Comparison of ENCODE assay signal across 22 mouse cellular contexts in the genomic region with DNA sequence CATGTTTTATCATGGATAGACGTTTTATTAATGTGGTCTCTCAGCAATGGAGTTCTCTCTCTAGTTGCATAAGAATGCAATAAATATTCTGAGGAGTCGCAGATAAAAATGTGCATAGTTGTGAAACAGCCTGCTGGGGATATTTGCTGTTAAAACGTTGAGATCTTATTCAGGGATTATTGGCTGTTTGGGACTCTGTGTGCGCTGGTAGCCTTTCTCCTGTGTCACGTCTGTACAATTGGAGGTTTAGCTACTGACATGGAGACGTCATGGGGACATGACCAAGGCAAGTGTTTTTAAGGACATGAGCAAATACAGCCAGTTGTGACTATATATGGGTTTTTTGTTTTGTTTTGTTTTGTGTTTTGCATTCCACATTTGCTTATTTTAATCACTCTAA. TPM values are rescaled to one million over a fixed set of nuclear protein-coding genes. Genes with fewer than 3 reads are reported as not detected.
A peak's percentile ranks its signal among the peaks of the same experiment; 100 is the strongest.
DNase-seq lines count a peak whose midpoint lies in the region; ATAC-seq and TF ChIP-seq lines count a peak whose summit lies in the region.
"Had no signal": no experiment of that assay in that cellular context is flagged by ENCODE, and none has a peak within 500 bp of the region (broad histone marks: within the 10 kb centered on the region; RNA-seq: fewer than 3 reads in every experiment).

No protein-coding gene starts in this region.

- WGBS in liver, embryonic 14.5 days (ENCODE audit: insufficient replicate concordance): 63% methylated on average over 6 of the region's 6 CpGs
- WGBS in liver, postnatal 0 days (ENCODE audit: insufficient replicate concordance): 60% methylated on average over 6 of the region's 6 CpGs

- H3K79me2 ChIP-seq in MEL (ENCODE audit: control insufficient read depth, insufficient read depth, low read length, poor library complexity): peaks cover 29% of the 10 kb centered on the region

- H3K4me1 ChIP-seq in erythroblast, embryonic 14.5 days (ENCODE audit: control insufficient read depth): peaks cover 67% of the 10 kb centered on the region
- peaks cover 0 to 2% of the 10 kb centered on the region in 2 experiments; a peak in 2 of 4 replicates for H3K4me1 ChIP-seq in liver, embryonic 14.5 days (replicated peaks; ENCODE audit: control insufficient read depth in 2 of 2, insufficient read depth in 2 of 2, low read length in 1 of 2)
- H3K4me1 ChIP-seq in liver, postnatal 0 days (ENCODE audit: insufficient read depth): peaks cover 2% of the 10 kb centered on the region; the same call in 1 of the 2 replicates
- peaks cover 15 to 28% of the 10 kb centered on the region in 2 experiments for H3K4me1 ChIP-seq in MEL (ENCODE audit: control insufficient read depth in 1 of 2, insufficient read depth in 2 of 2, low read length in 2 of 2)
- H3K4me1 ChIP-seq: limb, embryonic 10.5 days had no signal

- H3K4me3 ChIP-seq in erythroblast, embryonic 14.5 days (replicated peaks): peak overlapping the region; percentile 63
- H3K4me3 ChIP-seq in liver, embryonic 14.5 days (ENCODE audit: insufficient read depth in 1 of 2, low read depth in 2 of 2, low read length in 2 of 2): no peak overlapping the region
- H3K4me3 ChIP-seq in liver, postnatal 0 days (ENCODE audit: low read depth, low read length): no peak overlapping the region
- peak overlapping the region; percentile 11 to 96 for H3K4me3 ChIP-seq in MEL (ENCODE audit: control insufficient read depth in 1 of 2, insufficient read depth in 1 of 2, low read depth in 2 of 2, low read length in 2 of 2)
- H3K4me3 ChIP-seq: forebrain, embryonic 15.5 days; hindbrain, embryonic 15.5 days; limb, embryonic 10.5 days; lung, embryonic 15.5 days; midbrain, embryonic 12.5 days had no signal

- H3K36me3 ChIP-seq in erythroblast, embryonic 14.5 days (ENCODE audit: control insufficient read depth): peaks cover 45% of the 10 kb centered on the region
- no peaks in the 10 kb centered on the region for H3K36me3 ChIP-seq in liver, embryonic 14.5 days (replicated peaks; ENCODE audit: control insufficient read depth, insufficient read depth, low read depth)
- H3K36me3 ChIP-seq in liver, postnatal 0 days (replicated peaks; ENCODE audit: insufficient read depth, low read length): no peaks in the 10 kb centered on the region
- peaks cover under 1 to 37% of the 10 kb centered on the region in 2 experiments for H3K36me3 ChIP-seq in MEL (ENCODE audit: control insufficient read depth in 1 of 2, insufficient read depth in 2 of 2, low read length in 2 of 2)
- H3K36me3 ChIP-seq: forebrain, embryonic 15.5 days; hindbrain, embryonic 15.5 days; limb, embryonic 10.5 days; midbrain, embryonic 12.5 days had no signal

- TF ChIP-seq POLR2A in MEL (IDR thresholded peaks at IDR 0.05; ENCODE audit: control insufficient read depth in 1 of 2, insufficient read depth in 1 of 2, low read depth in 1 of 2, low read length in 2 of 2, poor library complexity in 1 of 2): peak in 1 of 2 experiments; percentile 42; a peak in 1 of 4 replicates

- H3K9ac ChIP-seq in liver, embryonic 14.5 days (replicated peaks): no peak overlapping the region
- no peak overlapping the region for H3K9ac ChIP-seq in liver, postnatal 0 days (replicated peaks)
- H3K9ac ChIP-seq in MEL (ENCODE audit: control insufficient read depth, low read depth, low read length, poor library complexity, severe bottlenecking): peak overlapping the region; percentile 78
- H3K9ac ChIP-seq: forebrain, embryonic 15.5 days; hindbrain, embryonic 15.5 days; lung, embryonic 15.5 days; midbrain, embryonic 12.5 days had no signal

- H3K27ac ChIP-seq in liver, embryonic 14.5 days: no peak overlapping the region
- H3K27ac ChIP-seq in liver, postnatal 0 days (ENCODE audit: low read depth): no peak overlapping the region
- H3K27ac ChIP-seq in MEL (ENCODE audit: control insufficient read depth, low read depth, low read length): peak overlapping the region; percentile 99
- H3K27ac ChIP-seq: forebrain, embryonic 15.5 days; hindbrain, embryonic 15.5 days; limb, embryonic 10.5 days; lung, embryonic 15.5 days; midbrain, embryonic 12.5 days had no signal

- no peak overlapping the region for H3K4me2 ChIP-seq in liver, embryonic 14.5 days (ENCODE audit: low read depth)
- no peak overlapping the region for H3K4me2 ChIP-seq in liver, postnatal 0 days (ENCODE audit: low read depth, low read length)
- H3K4me2 ChIP-seq: forebrain, embryonic 15.5 days; heart, embryonic 11.5 days; hindbrain, embryonic 15.5 days; lung, embryonic 15.5 days; midbrain, embryonic 12.5 days had no signal

- peak in 2 of 3 experiments; percentile 74 to 77 for DNase-seq in liver, embryonic 14.5 days (ENCODE audit: low read depth in 3 of 3, low spot score in 3 of 3)
- DNase-seq in liver, postnatal 0 days: no peak
- DNase-seq in MEL (ENCODE audit: low read depth, low spot score): peak; percentile 94
- peak; percentile 74 for DNase-seq in c-Kit-positive CD71-positive TER-119-positive erythroid progenitor cells, embryonic 14.5 days (ENCODE audit: low spot score)
- DNase-seq in cerebellum, postnatal 36 days: no peak
- DNase-seq: adrenal gland, adult 8-10 months; cerebellum, adult 11 months; cerebellum, adult 9-11 months; heart, adult 11 months; liver; right cerebral cortex, postnatal 14 days; thymus, adult 2 months; thymus, postnatal 4 days had no signal

- no peak for TF ChIP-seq RAD21 in MEL (IDR thresholded peaks at IDR 0.05; ENCODE audit: low read depth, low read length)

- no peak for ATAC-seq in erythroblast, adult 5-6 weeks (replicated peaks; ENCODE audit: low FRiP score, poor library complexity, severe bottlenecking)
- no peak for ATAC-seq in liver, embryonic 14.5 days (ENCODE audit: insufficient read depth)
- ATAC-seq in liver, postnatal 0 days: no peak
- ATAC-seq: CD4-positive, CD25-positive, alpha-beta regulatory T cell, adult 4 months; forebrain, embryonic 15.5 days had no signal

- H3K27me3 ChIP-seq in erythroblast, embryonic 14.5 days (ENCODE audit: control insufficient read depth): no peaks in the 10 kb centered on the region
- H3K27me3 ChIP-seq in liver, embryonic 14.5 days (ENCODE audit: control insufficient read depth, insufficient read depth, low read length): no peaks in the 10 kb centered on the region
- no peaks in the 10 kb centered on the region for H3K27me3 ChIP-seq in liver, postnatal 0 days (ENCODE audit: insufficient read depth, low read length)
- H3K27me3 ChIP-seq in MEL (ENCODE audit: control insufficient read depth in 1 of 2, insufficient read depth in 2 of 2, low read length in 2 of 2): no peaks in the 10 kb centered on the region
- H3K27me3 ChIP-seq: forebrain, embryonic 15.5 days; hindbrain, embryonic 15.5 days; lung, embryonic 15.5 days; midbrain, embryonic 12.5 days had no signal

- TF ChIP-seq CTCF in liver, embryonic 14.5 days (IDR thresholded peaks at IDR 0.05; ENCODE audit: low read depth): no peak
- no peak for TF ChIP-seq CTCF in liver, postnatal 0 days (IDR thresholded peaks at IDR 0.05; ENCODE audit: low read depth)
- TF ChIP-seq CTCF in MEL (IDR thresholded peaks at IDR 0.05 in 2 of 3, conservative IDR thresholded peaks at IDR 0.05 in 1 of 3; ENCODE audit: control insufficient read depth in 1 of 3, insufficient read depth in 1 of 3, low read depth in 2 of 3, low read length in 3 of 3, poor library complexity in 1 of 3, severe bottlenecking in 1 of 3): no peak

- no peak for TF ChIP-seq EP300 in liver, embryonic 14.5 days (IDR thresholded peaks at IDR 0.05; ENCODE audit: low read depth)
- no peak for TF ChIP-seq EP300 in liver, postnatal 0 days (IDR thresholded peaks at IDR 0.05; ENCODE audit: low read depth)
- TF ChIP-seq EP300 in MEL (IDR thresholded peaks at IDR 0.05; ENCODE audit: low read depth in 1 of 2, low read length in 2 of 2): peak; percentile 98 to 99

- H3K9me3 ChIP-seq in erythroblast, embryonic 14.5 days (ENCODE audit: control insufficient read depth, low read length): peaks cover 12% of the 10 kb centered on the region
- H3K9me3 ChIP-seq in liver, embryonic 14.5 days (ENCODE audit: control insufficient read depth, low read length): no peaks in the 10 kb centered on the region
- peaks cover 5% of the 10 kb centered on the region; the same call in 1 of the 2 replicates for H3K9me3 ChIP-seq in liver, postnatal 0 days (ENCODE audit: low read length)
- no peaks in the 10 kb centered on the region for H3K9me3 ChIP-seq in MEL (replicated peaks; ENCODE audit: insufficient read depth, low read length)
- H3K9me3 ChIP-seq: forebrain, embryonic 15.5 days; hindbrain, embryonic 15.5 days; lung, embryonic 15.5 days had no signal

TF ChIP-seq in MEL, 35 proteins besides CTCF, POLR2A, EP300 and RAD21 (continues in another document):
- TF ChIP-seq TAL1 (IDR thresholded peaks at IDR 0.05; ENCODE audit: low read length): peak; percentile 89
- 0 out of 2 replicates have a peak, but pooled peaks have one; percentile 28 for TF ChIP-seq MAZ (IDR thresholded peaks at IDR 0.05; ENCODE audit: low read depth, low read length)
- peak; percentile 76 for TF ChIP-seq MYC (IDR thresholded peaks at IDR 0.05; ENCODE audit: low read depth, low read length)
- no peak for TF ChIP-seq CHD2 (IDR thresholded peaks at IDR 0.05; ENCODE audit: low read length)
- no peak for TF ChIP-seq E2F4 (IDR thresholded peaks at IDR 0.05; ENCODE audit: borderline replicate concordance, low read depth, low read length)
- 0 out of 2 replicates have a peak, but pooled peaks have one; percentile 26 for TF ChIP-seq ZNF384 (IDR thresholded peaks at IDR 0.05; ENCODE audit: low read depth, low read length)
- 0 out of 2 replicates have a peak, but pooled peaks have one; percentile 21 for TF ChIP-seq KAT2A (conservative IDR thresholded peaks at IDR 0.05; ENCODE audit: low read depth, low read length)
- peak; percentile 79 for TF ChIP-seq TBP (IDR thresholded peaks at IDR 0.05; ENCODE audit: low read depth, low read length)
- TF ChIP-seq CHD1 (IDR thresholded peaks at IDR 0.05; ENCODE audit: low read depth, low read length): peak; percentile 68
- TF ChIP-seq MAFK (IDR thresholded peaks at IDR 0.05; ENCODE audit: borderline replicate concordance, low read depth, low read length): peak; percentile 72; the same call in 1 of the 2 replicates
- peak; percentile 92 for TF ChIP-seq SIN3A (IDR thresholded peaks at IDR 0.05; ENCODE audit: low read length)
- TF ChIP-seq ZC3H11A (IDR thresholded peaks at IDR 0.05; ENCODE audit: low read depth, low read length): no peak

RNA-seq across cellular contexts. Expression of a gene that starts 28.9 kb away (rescaled TPM):
- 0.75 and 1.3 TPM in 2 replicates for polyA plus RNA-seq in erythroblast, embryonic 14.5 days (2012)
- total RNA-seq in erythroblast, adult 5-6 weeks (2015; ENCODE audit: low replicate concordance): not detected in 2 replicates
- not detected in 2 replicates for total RNA-seq in erythroblast, adult 5-6 weeks (2017; ENCODE audit: low replicate concordance)
- polyA plus RNA-seq in liver, embryonic 14.5 days (2012; rRNA removed): 2.0 and 3.7 TPM in 2 replicates
- polyA plus RNA-seq in liver, embryonic 14.5 days (2014; fragmentation: Nextera tagmentation; extraction: Ambion mirVana): 4.4 and 5.0 TPM in 2 replicates
- polyA plus RNA-seq in liver, postnatal 0 days (2015; fragmentation: Nextera tagmentation; extraction: Ambion mirVana): 3.5 and 4.9 TPM in 2 replicates
- total RNA-seq in MEL (2012; rRNA removed): 19.1 and 20.7 TPM in 2 replicates
- polyA plus RNA-seq in MEL (2012; ENCODE audit: insufficient read depth in 1 of 2, insufficient read length in 2 of 2, low read depth in 1 of 2, low replicate concordance in 2 of 2, missing spikeins in 1 of 2): 10 to 100 TPM in 1 of 2 experiments, not detected in 1; 29.6 TPM
- polyA plus RNA-seq: CD4-positive, CD25-positive, alpha-beta regulatory T cell, adult 4 months had no signal

Comparison
In these comparisons a context has a peak if more than half of its experiments do, and no peak if none do; other contexts are left out.
1. DNase-seq: peak in liver, embryonic 14.5 days (2 of 3), MEL (single experiment) and c-Kit-positive CD71-positive TER-119-positive erythroid progenitor cells, embryonic 14.5 days (single experiment); none in liver, postnatal 0 days (single experiment) and cerebellum, postnatal 36 days (0 of 2).
2. H3K4me3 ChIP-seq: peak in erythroblast, embryonic 14.5 days (single experiment) and MEL (2 of 2); none in liver, embryonic 14.5 days (0 of 2) and liver, postnatal 0 days (single experiment).